Mouse (Mus musculus) lung, embryonic 14.5 days (tissue): Measurements from ENCODE around the gene Sorbs1. TPM values are rescaled to one million over a fixed set of nuclear protein-coding genes. Genes with fewer than 3 reads are reported as not detected.

Experiments
- ATAC-seq: fragments of 200-750 bp; cut with Nextera tagmentation; 2 replicates; pipeline ENCODE4 v1.8.0; 2017; ENCODE audit warnings: mild to moderate bottlenecking, moderate TSS enrichment, moderate library complexity; ENCODE audit not compliant: insufficient read depth
- DNase-seq: peaks from one replicate; pipeline ENCODE4 v3.0.0-alpha.2; 2015
- H3K27ac ChIP-seq: fragments of 300-500 bp; sonication (generic); 2 replicates; pipeline ENCODE4 v1.5.1; 2014; ENCODE audit warnings: low read depth, mild to moderate bottlenecking, moderate library complexity
- H3K27me3 ChIP-seq: fragments of 300-500 bp; sonication (generic); 2 replicates; pipeline ENCODE4 v1.6.1; 2014; ENCODE audit warnings: low read length, control low read depth; ENCODE audit not compliant: insufficient read depth
- H3K36me3 ChIP-seq: fragments of 300-500 bp; sonication (generic); 2 replicates; pipeline ENCODE4 v1.6.1; 2014; ENCODE audit warnings: control low read depth; ENCODE audit not compliant: insufficient read depth
- H3K4me1 ChIP-seq: fragments of 300-500 bp; sonication (generic); 2 replicates; pipeline ENCODE4 v1.6.1; 2014; ENCODE audit warnings: antibody characterized with exemption, control low read depth; ENCODE audit not compliant: insufficient read depth
- H3K4me2 ChIP-seq: fragments of 300-500 bp; sonication (generic); 2 replicates; pipeline ENCODE4 v1.6.1; 2014; ENCODE audit warnings: mild to moderate bottlenecking
- H3K4me3 ChIP-seq: fragments of 300-500 bp; sonication (generic); 2 replicates; pipeline ENCODE4 v1.5.1; 2014; ENCODE audit warnings: low read depth, low read length
- H3K9ac ChIP-seq: fragments of 300-500 bp; sonication (generic); 2 replicates; pipeline ENCODE4 v1.6.1; 2014
- H3K9me3 ChIP-seq: fragments of 300-500 bp; sonication (generic); 2 replicates; pipeline ENCODE4 v1.6.1; 2016; ENCODE audit warnings: low read depth, low read length, control low read depth
- CTCF ChIP-seq: IDR thresholded peaks from 2 replicates; pipeline ENCODE4 v1.5.1; 2016; ENCODE audit warnings: antibody characterized with exemption, low read depth
- WGBS: fragments of 180-500 bp; shearing (Covaris S2); extraction: QIAGEN DNeasy Blood & Tissue Kit; methylation state at CpG from one replicate; pipeline ENCODE4 v1.1.7; 2014; 5-methylcytosine and 5-hydroxymethylcytosine counted together
- polyA plus RNA-seq: library from polyadenylated mRNA; unstranded; fragments of >200 nt; fragmentation: Nextera tagmentation; extraction: Ambion mirVana; gene quantifications from 2 replicates; pipeline ENCODE4 v1.2.1, GENCODE M21; 2014

Gene Sorbs1
- polyA plus RNA-seq, 1 experiment from 2014 or later = 46.6 TPM

DNA sequence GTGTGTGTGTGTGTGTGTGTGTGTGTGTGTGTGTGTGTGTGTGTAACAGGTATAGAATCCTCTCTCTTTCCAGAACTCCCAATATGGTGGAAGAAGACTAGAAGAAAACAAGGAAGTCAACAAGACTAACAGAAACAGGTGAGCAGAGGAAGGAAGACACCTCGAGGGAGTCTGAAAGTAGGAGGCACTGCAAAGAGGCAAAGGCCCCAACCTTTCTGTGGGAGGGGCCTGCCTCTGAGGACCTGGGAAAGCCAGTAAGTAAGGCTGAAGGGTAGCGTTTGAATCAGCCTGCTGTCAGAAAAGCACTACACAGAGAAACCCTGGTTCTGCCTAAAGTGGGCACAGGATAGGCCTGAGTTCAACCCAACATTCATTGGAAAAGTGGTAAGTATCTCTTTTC is 4.7 kb downstream of the Sorbs1 start:
- no peaks in the 10 kb centered on the region for H3K27me3 ChIP-seq

DNA sequence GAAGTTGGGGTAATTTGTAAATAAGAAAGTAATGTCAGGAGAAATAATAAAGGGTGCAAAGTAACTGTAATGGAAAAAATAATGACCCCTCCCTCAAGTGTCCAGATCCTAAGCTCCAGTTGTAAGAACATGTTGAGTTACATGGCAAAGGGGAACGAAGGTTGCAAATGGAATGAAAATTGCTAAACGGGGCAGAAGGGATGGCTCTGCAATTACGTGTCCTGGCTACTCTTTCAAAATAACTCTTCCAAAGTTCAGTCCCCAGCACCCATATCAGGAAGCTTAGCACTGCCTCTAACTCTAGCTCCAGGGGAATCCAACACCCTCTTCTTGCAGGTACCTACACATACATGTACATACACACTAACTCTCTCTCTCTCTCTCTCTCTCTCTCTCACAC is 6.6 kb downstream of the Sorbs1 start:
- WGBS = 88% methylated on average over 3 of the region's 3 CpGs
- no peaks in the 10 kb centered on the region for H3K27me3 ChIP-seq
- H3K9ac ChIP-seq = no peak overlapping the region
- H3K4me1 ChIP-seq = peaks cover 1% of the 10 kb centered on the region; the same call in 1 of the 2 replicates
- no peak overlapping the region for H3K4me3 ChIP-seq
- no peaks in the 10 kb centered on the region for H3K36me3 ChIP-seq
- ATAC-seq = no peak
- H3K27ac ChIP-seq = no peak overlapping the region
- H3K4me2 ChIP-seq = no peak overlapping the region
- H3K9me3 ChIP-seq = no peaks in the 10 kb centered on the region
- no peak for TF ChIP-seq CTCF
- DNase-seq = no peak

More for the DNA sequence above, 4.7 kb downstream of the Sorbs1 start:
- H3K4me3 ChIP-seq = no peak overlapping the region
- H3K9me3 ChIP-seq = no peaks in the 10 kb centered on the region
- 34% methylated on average over 2 of the region's 2 CpGs for WGBS
- H3K9ac ChIP-seq = no peak overlapping the region
- TF ChIP-seq CTCF = no peak
- H3K27ac ChIP-seq = no peak overlapping the region
- no peak for ATAC-seq
- peaks cover 3% of the 10 kb centered on the region; the same call in 1 of the 2 replicates for H3K4me1 ChIP-seq
- H3K36me3 ChIP-seq = no peaks in the 10 kb centered on the region
- no peak overlapping the region for H3K4me2 ChIP-seq
- DNase-seq = no peak

DNA sequence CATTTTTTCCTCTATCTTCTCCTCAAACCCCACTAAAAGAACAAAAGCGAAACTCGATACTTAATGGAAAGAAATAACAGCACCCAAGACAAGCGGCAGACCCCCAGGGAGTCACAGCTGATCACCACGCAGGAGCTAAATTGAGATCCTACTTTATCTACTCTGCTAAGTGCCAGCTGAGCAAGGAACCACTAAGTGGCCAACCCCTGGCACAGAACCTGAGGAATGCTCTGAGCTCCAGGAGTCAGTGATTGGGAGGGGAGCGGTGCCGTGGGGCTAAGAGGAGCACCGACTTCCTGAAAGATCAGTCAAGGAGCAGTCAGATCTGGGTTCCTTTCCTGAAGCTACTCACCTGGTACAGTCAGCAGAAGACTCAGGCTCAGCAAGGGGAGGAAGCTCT is 9.2 kb downstream of the Sorbs1 start:
- no peak for DNase-seq
- WGBS = 73% methylated on average over 7 of the region's 7 CpGs
- no peak for ATAC-seq
- Histone ChIP-seq H3K27ac (no peak overlapping the region), H3K9me3 (no peaks in the 10 kb centered on the region), H3K4me1 (no peaks in the 10 kb centered on the region), H3K9ac (no peak overlapping the region), H3K36me3 (no peaks in the 10 kb centered on the region), H3K4me2 (no peak overlapping the region), H3K27me3 (no peaks in the 10 kb centered on the region), H3K4me3 (no peak overlapping the region)
- TF ChIP-seq CTCF = no peak

- Histone ChIP-seq H3K4me3 (no peak overlapping the region), H3K27me3 (no peaks in the 10 kb centered on the region), H3K4me1 (no peaks in the 10 kb centered on the region), H3K9me3 (no peaks in the 10 kb centered on the region), H3K36me3 (no peaks in the 10 kb centered on the region), H3K27ac (no peak overlapping the region), H3K4me2 (no peak overlapping the region), H3K9ac (no peak overlapping the region)
- no peak for TF ChIP-seq CTCF
- DNase-seq = no peak
- no peak for ATAC-seq
- 67% methylated on average over 11 of the region's 11 CpGs for WGBS
Observed at GRCm38 (mm10) chr19:40499940-40500737, 13.4 kb downstream of the Sorbs1 start.

DNA sequence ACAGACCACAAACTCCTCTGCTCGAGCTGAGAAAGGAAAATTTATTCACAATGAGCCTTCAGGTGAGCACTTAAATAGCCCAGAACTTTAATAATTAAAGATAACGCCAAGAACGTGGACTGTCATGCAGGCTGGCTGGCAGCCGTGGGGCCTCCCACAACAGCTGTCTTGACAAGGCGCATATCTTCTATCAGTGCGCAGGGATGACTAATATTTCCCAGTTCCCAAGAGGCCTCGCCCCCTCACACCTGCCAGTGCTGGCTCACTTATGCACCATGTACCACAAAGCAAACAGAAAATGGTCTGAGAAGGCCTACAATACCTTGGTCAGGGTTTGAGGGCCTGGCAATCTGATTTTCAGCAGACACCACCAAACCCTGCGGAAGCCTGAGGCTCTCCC is 14.4 kb downstream of the Sorbs1 start:
- ATAC-seq (0 out of 2 replicates have a peak, but pooled peaks have one; percentile 6), DNase-seq (no peak)
- no peaks in the 10 kb centered on the region for H3K9me3 ChIP-seq
- H3K27me3 ChIP-seq = no peaks in the 10 kb centered on the region
- H3K4me1 ChIP-seq = no peaks in the 10 kb centered on the region
- H3K27ac ChIP-seq = no peak overlapping the region
- no peak overlapping the region for H3K4me2 ChIP-seq
- 49% methylated on average over 8 of the region's 8 CpGs for WGBS
- H3K36me3 ChIP-seq = no peaks in the 10 kb centered on the region
- H3K9ac ChIP-seq = no peak overlapping the region
- no peak overlapping the region for H3K4me3 ChIP-seq
- TF ChIP-seq CTCF = no peak

DNA sequence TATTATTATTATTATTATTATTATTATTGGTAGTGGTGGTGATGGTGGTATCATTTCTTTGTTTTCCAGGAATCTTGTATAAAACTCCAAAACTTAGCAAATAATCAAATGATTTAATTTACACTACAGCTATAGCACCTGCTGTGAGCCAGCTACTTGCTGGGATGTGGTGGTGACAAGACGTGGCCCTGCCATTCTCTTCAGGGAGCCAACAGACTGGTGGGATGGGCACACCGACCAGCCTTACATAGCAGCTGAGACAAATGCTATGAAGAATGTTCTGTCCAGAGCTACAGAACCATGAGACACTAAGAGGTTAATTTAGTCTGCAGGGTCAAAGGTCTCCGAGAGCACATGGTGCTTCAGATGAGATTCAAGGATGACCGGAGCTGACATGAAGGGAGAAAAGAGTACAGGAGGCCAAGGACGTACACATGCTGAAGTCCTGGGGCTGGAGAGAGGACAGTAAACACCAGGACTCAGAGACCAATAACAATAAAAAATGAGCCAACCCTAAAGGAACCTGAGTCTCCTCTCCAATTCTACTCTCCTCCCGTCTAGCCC is 15.3 kb downstream of the Sorbs1 start:
- ATAC-seq (no peak), DNase-seq (no peak)
- H3K9me3 ChIP-seq = no peaks in the 10 kb centered on the region
- no peak overlapping the region for H3K27ac ChIP-seq
- no peak overlapping the region for H3K9ac ChIP-seq
- H3K36me3 ChIP-seq = no peaks in the 10 kb centered on the region
- H3K4me1 ChIP-seq = no peaks in the 10 kb centered on the region
- 68% methylated on average over 6 of the region's 6 CpGs for WGBS
- no peaks in the 10 kb centered on the region for H3K27me3 ChIP-seq
- TF ChIP-seq CTCF = no peak
- no peak overlapping the region for H3K4me2 ChIP-seq
- H3K4me3 ChIP-seq = no peak overlapping the region

DNA sequence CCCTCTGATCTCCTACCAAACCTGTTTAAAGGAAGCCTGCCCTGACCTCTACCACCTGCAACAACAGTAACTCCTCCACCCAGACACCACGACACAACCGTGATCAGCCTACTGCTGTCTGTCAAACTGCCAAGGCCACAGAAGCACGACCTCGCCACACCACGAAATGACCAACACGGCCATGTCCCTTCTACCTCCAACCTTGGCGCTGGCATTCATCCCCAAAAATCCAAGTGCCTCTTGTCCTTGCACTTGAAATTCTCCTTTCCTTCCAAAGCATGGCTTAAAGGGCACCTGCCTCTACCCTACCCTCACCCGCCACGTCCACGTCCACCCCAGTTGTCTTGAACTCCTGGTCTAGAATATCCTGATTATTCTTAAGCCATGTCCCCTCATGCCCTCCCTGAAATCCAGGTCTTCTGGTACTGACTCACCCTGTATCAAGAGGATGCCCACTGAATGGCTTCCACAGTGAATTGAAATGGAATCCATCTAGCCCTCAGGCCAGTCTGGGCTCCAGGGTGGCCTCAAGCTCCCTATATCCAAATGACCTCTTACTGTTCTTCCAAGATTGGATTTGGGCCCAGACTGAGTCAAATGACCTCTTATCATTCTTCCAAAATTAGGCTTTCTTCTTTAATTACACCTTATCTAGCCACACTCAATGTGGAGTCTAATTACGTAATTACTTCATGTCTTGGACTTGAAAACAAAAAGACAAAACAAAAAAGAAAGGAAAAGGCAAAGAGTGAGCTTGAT is 16.9 kb downstream of the Sorbs1 start:
- no peak for DNase-seq
- Histone ChIP-seq H3K9me3 (no peaks in the 10 kb centered on the region), H3K4me3 (no peak overlapping the region), H3K9ac (no peak overlapping the region), H3K27ac (no peak overlapping the region), H3K4me2 (no peak overlapping the region), H3K27me3 (no peaks in the 10 kb centered on the region), H3K4me1 (no peaks in the 10 kb centered on the region), H3K36me3 (no peaks in the 10 kb centered on the region)
- no peak for TF ChIP-seq CTCF
- no peak for ATAC-seq
- 93% methylated on average over 11 of the region's 11 CpGs for WGBS
